ENCODE assay signal across 9 mouse cellular contexts in genomic region chr11:75703748-75704147, GRCm38 (mm10).
"Had no signal": no experiment of that assay in that cellular context is flagged by ENCODE, and none has a peak within 500 bp of the region (broad histone marks: within the 10 kb centered on the region; RNA-seq: fewer than 3 reads in every experiment).

No protein-coding gene starts in this region.

- DNase-seq: liver, postnatal 0 days; lung, embryonic 14.5 days; lung, postnatal 14 days; lung, postnatal 36 days; right cerebral cortex, postnatal 14 days; spleen, adult 18-20 months; thymus, adult 18-20 months; thymus, postnatal 25 days; thymus, postnatal 4 days had no signal
